Mouse (Mus musculus) spleen, postnatal 36 days (tissue): Measurements from ENCODE around the gene Lzts2.

Experiments
- DNase-seq, 2 experiments: peaks; one replicate each; pipeline ENCODE4 v3.0.0; 2022; ENCODE audit warnings: low spot score in 2 of 2, mixed read lengths in 1 of 2

The Lzts2 gene

DNA sequence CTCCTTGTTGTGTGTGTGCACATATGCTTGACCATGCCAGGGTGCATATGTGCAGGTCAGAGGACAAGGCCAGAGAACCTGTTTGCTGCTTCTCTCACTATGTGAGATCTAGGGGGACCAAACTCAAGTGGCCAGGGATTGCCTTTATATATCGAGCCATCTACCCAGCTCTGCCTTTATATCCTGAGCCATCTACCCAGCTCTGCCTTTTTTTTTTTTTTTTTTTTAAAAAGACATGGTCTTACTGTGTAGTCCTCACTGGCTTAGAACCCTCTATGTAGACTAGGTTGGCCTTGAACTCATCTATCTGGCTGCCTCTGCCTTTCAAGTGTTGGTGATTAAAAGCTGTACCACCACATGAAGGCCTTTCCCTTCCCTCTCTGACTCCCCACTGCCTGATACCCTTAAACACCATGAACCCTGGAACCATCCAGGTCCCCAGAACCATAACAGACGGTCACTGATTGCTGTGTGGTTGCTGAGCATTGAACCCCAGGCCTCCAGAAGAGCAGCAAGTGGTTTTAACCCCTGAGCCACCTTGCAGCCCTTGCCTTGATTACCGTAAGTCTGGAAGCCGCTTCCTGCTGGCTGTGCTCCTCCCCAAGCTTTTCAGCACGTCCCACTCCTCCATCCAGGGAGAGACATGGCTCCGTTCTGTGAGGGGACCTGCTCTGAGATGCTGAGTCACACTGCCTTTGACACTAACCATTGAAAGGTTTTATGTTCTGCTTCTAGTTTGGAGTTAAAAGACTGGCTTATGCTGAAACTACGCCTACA, 10.3 kb upstream of the Lzts2 start:
- no peak for DNase-seq

DNA sequence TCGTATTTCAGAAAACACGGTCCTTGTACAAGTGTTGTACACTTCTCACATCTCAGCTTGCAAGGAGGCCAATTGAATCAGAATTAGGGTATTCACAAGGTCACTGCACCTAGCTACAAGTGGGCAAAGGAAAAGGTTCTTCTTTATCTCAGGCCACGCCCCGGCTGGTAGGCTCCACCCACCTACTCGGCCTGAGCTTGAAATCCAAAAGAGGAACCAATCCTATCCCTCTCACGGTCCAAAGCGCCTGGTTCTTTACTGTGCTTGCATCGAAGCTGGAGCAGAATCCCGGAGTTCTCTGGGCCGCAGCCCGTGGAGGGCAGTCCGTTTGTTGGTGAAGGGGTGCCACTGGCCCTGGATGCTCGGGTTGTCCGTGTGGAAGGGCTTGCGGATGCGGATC, 8.8 kb upstream of the Lzts2 start, which contains the start of gene Twnk:
Gene Twnk (plus strand): TSS at position 220 of the 400 bp plus-strand sequence.
- DNase-seq = peak; percentile 86 to 89

DNA sequence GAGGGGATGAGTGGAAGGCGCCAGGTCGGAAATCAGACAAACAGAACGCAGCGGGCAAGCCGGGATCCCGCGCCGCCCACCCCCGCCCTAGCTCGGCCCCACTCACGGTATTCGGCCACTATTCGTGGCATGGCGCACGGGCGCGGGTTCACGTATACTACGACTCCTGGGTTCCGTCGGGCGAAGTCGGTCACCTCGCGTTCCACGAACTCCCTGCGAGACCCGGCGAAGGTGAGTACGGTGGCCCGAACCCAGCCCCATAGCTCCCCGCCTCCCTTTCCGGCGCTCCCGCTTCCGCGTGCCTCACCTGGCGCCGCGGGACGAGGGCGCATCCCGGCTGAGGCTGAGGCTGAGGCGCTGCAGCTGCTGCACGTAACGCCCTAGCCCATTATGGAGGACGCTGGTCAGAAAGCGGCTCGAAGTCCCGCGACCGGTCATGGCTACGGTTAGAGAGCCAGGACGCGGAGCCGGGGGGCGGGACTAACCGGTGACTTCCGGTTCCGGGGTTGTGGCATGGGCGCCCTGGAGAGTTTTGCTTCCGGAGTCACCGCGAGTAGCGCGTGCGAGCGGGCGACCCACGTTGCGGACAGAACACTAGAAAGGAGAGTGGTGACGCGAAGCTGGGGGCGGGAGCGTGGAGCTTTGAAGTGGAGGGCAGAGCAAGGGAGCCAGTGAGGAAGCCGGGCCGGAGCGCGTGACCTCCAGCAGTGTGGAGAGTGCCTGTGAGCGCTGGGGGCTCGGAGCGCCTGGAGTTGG, 8.1 kb upstream of the Lzts2 start, which contains the start of gene Mrpl43:
Gene Mrpl43 (minus strand): TSS at position 486 of the 756 bp plus-strand sequence.
- peak; percentile 93 to 95 for DNase-seq

DNA sequence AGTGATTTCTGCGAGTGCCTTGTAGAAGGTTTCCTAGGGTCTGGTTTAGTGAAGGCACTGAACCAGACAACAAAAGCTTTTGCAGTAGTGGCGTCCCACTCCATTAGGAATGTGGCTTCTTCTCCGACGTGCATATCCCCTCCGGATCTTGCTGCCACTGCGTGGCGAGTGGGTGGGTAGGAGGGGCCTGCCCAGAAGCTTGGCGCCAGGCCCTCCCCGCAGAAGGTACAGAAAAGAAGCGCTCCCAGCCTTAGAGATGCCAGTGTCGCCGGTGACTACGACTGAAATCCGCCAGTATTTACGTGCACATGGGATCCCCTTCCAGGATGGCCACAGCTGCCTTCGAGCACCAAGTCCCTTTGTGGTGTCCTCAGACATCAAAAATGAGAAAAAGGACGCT, 7.2 kb upstream of the Lzts2 start:
- DNase-seq = no peak

DNA sequence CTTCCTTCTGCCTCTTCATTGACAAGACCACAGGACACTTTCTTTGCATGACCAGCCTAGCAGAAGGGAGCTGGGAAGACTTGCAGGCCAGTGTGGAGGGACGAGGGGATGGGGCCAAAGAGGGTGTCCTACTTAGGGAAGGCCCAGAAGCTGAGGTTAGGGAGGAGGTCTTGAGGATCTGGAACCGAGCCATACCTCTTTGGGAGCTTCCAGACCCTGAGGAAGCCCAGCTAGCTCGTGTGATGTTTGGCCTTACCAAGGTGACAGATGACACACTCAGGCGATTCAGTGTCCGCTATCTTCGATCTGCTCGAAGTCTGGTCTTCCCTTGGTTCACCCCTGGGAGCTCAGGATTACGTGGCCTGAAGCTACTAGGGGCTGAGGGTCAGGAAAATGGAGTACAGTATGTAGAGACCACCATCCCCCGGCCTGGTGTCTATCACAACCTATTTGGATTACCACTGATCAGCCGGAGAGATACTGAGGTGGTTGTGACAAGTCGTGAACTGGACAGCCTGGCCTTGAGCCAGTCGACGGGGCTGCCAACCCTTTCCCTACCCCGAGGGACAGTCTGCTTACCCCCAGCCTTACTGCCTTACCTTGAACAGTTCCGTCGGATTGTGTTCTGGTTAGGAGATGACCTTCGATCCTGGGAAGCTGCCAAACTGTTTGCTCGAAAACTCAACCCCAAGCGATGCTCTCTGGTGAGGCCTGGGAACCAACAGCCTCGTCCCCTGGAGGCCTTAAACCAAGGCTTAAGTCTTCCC, 6.6 kb upstream of the Lzts2 start:
- no peak for DNase-seq

DNA sequence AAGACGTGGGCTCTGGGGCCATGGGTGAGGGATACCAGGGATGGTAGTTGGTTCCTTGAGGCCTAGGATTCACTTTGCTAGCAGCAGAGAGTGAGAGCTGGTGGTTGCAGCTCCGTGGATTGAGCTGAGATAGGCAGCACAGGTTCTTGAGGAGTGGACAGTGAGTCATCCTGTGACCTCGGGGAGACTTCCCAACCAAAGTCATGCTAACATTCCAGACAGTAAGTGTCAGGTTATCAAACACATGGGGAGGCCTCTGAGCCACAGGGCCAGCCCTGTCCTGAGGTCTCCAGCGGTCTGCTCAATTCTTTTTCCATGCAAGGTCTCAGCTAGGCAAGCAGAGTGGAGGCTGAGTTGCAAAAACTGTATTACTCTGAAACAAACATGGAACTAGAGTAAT, 3.6 kb upstream of the Lzts2 start:
- no peak for DNase-seq

DNA sequence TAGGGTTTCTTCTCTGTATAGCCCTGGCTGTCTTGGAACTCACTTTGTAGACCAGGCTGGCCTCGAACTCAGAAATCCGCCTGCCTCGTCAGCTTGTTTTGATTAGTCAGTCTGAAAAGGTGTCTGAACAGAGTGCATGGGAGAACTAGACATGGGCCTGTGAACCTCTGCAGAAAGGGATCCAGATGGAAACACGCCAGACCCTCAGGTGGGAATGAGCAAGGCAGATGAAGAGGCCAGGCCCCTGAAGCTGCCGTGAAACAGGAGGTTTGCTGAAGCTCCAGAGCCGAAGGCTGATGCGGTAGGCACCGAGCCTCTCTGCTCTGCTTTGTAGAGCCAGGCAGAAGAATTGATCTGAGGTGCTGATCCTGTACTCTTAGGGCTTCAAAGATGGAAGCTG, 2.0 kb upstream of the Lzts2 start:
- DNase-seq = no peak

DNA sequence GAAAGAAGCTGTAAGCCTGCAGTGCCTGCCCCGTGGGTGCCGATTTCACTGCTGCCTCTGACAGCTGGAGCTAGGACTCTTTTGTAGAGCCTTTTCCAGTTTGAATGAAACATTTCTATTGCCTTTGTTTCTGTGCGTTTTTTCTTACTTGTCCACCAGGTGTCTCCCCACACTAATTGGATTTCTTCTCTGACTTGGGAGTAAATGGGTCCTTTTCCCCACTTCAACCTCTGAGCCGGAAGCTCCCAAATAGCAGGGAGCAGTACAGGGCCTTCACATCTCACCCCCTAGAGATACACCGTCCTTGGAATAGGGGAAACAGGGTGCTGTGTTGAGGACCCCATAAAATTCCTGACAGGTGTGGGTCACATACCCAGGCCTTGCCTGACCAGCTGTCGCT, 1.6 kb upstream of the Lzts2 start:
- no peak for DNase-seq

DNA sequence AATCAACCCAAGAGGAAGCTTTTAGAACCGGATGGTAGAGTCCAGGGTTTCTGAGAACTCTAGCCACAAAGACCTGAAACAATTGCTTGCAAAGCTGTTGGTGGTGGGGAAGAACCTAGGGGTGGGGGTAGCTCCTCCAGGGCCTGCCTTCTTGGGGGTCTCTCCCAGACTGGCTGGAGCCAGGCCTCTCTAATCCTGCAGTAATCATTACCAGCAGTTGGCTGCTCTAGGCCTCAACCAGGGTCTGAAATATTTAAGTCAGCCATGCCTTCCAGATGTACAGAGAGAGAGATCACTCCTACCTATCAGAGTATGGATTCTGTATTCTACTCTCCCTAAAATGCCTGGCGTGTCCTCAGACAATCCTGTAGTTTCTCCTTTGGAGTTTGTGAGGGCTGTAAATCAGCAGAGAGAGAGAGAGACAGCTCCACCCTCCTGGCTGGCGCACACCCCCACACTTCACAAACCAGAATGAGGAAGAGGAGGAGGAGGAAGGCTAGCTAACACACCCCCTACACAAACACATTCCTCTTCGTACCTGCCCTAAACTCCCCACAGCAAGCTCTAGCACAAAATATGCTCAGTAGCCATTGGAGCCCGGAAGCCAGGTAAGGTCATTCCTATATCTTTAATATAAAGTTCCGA, 511 bp upstream of the Lzts2 start:
- no peak for DNase-seq

DNA sequence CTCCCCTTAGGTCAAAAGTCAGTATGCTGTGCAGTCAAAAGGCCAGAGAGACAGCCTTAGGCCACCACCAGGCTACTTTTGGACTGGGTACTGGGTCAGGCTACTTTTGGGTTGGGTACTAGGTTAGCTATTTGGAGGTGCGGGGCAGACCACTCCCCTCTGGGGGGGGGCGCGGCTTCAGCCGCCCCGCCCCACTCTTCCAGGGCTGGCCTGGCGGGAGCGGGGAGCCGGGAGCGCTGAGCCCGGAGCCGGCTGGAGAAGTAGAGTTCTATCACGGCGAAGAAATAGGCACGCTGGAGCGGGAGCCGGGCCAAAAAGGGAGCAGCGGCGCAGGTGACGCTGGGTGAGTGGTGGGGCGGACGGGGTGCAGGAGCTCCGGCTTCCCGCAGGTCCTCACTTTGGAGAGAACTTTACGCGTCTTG, 778 bp downstream of the Lzts2 start:
- no peak for DNase-seq

DNA sequence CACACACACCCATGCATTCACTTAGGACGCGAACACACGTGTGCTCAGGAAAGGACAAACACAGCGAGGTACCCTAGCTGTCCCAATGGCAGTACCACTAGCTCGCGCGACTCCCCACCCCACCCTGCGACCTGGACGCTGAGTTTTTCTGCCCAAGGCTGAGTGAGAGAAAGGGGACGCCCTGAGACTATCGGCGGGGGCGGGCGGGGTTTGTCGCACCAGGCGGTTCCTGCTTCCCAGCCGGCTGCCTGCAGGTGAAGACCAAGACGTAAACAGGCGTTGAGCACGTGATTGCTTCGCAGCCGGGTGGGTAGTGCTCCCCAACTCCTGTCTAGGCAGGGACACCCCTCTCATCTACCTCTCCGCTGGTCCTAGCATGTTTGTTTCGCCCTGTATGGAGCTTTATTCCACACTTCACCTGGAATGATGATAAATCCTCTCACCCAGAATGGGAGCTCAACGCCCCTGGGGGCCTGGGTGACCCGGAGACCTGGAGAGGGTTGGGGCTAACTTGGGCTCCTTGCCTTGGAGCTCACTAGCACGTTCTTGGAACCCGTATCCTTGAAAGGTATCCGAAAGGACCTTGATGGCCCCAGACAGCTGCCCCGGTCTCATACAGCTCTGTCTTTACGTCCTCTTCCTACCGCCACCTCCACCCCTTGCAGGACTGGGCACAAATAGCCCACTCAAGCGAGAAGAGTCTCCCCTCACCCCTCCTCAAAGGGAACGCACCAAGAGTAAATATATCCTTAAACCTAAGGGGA, 1.5 kb downstream of the Lzts2 start:
- DNase-seq = peak; percentile 65 to 68

DNA sequence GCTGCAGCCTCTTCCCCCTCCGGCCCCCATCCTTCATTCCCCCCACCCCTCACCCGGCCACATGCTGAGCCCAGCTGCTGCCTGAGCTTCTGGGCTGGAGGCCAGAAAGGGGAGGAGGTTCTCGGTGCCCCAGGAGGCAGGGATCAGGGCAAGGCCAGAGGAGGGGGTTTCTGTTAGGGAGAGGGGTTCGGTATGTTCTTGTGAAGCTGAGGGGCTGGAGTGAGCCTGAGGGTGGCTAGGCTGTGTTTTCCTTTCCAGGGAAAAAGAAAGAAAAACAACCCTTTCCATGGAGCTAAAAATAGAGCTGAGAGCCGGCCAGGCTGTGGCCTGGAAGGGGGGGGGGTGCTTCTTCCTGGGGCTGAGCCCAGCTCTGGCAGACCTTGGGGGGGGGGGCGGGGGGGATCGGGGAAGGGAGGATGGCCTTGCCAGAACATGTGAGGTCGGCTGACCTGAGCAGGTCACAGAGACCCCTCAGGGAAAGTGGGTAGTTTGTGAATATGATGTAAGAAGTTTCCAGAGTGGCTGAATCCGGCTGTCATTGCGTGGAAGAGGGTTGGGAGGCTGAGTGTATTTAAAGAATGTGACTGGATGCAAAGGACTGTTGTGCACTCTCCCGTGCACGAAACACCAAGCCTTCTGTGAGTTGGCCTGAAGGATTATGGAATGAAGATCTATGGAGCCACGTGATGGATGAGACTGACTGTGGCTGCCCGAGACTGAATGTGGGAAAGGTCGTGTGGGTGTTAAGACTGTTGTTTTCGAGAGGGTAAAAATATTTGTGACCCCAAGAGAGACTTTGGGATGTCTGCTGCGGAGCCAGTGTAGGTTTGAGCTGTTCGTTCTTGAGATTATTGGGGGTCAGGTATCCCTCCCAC, 2.4 kb downstream of the Lzts2 start:
- DNase-seq = peak in 1 of 2 experiments; percentile 41

DNA sequence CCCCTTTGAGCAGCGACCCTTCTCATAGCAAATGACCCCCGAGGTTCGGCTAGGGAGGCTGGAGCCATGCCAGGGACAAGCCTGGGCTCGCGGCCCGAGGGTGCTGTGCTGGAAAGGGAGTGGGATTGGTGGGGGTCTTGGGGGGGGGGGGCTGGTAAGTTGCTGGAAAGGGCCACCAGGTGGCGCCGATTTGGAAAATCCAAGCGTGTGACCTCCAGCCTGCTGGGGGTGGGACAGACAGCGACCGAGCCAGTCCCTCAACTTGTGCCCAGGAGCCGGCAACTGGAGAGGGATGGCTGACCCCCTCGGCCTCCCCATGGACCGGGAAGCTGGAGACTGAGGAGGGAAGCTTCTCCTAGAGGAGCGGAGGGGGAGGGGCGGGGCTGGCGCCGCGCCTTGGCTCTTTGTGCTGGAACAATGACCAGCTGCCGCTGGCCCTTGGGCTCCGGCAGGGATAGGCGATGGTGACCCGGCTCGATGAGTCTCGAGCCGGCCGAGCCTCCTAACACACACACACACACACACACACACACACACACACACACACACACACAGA, 3.1 kb downstream of the Lzts2 start:
- peak in 1 of 2 experiments; percentile 22 for DNase-seq

DNA sequence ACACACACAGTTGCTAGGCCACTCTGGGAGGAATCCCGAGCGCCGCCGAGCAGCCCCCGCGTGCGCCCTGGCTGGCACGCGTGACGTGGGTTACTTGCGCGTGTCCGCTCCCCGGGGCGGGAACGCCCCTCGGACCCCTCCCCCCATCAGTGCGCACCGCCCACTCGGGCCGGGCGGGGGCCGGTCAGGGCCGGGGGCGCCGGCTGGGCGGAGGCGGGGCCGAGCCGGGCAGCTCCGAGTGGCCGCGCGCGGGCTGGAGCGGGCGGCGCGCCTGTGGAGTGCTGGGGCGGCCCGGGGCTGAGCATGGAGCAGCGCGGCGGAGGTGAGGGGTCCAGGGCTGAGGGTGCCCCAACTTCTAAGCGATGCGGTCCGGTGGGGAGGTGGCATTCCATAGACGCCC, 3.7 kb downstream of the Lzts2 start:
- DNase-seq = peak; percentile 36 to 40

DNA sequence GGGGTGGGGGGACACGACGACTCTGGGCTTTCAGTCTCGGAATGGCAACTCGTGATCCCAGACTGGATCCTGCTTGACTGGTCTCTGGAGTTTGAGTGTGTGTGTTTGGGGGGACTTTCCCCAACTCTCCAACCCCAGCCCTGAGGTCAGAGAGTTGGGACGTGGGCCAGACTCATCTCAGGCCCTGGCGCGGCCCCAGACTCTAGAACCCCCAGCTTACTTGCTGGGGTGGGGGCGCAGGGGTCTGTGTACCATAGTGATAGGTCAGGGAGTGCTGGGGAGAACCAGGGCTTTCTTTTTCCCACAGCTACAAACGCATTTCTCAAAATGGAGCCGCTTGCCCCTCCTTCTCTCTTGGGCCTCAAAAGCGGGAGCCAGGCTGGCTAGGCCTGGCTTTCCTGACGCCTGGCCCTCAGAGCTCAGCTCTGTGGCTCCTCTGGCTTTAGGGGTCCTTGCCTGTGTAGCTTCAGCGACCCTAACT, 4.2 kb downstream of the Lzts2 start:
- DNase-seq = no peak

DNA sequence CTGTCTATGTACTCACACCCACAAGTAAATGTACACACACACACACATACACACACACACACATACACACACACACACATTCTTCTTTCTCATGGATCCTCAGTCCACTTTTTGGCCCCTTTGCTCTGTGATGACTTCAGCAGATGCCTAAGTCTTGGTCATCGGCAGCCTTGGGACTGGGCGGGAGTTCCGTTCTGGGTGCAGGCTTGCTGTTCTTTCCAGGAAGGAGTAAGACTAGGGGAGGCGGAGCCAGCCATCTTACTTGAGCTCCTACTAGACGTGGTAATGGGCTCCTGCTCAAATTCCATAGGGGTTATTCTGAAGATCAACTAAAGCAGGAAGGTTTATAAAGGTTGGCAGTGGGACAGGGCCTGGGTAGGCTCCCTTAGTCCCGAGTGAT, 6.1 kb downstream of the Lzts2 start:
- DNase-seq = no peak

DNA sequence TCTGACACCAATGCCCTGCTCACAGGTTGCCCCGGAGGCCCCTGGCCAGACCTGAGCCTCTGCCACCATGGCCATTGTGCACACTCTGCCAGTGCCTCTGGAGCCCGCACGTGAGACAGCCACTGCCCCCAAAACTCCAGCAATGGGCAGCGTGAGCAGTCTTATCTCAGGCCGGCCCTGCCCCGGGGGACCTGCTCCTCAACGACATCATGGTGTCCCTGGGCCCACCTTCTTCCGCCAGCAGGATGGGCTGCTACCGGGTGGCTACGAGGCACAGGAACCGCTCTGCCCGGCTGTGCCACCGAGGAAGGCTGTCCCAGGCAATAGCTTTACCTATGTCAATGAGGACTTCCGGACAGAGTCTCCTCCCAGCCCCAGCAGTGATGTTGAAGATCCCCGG, 7.1 kb downstream of the Lzts2 start:
- DNase-seq = no peak

DNA sequence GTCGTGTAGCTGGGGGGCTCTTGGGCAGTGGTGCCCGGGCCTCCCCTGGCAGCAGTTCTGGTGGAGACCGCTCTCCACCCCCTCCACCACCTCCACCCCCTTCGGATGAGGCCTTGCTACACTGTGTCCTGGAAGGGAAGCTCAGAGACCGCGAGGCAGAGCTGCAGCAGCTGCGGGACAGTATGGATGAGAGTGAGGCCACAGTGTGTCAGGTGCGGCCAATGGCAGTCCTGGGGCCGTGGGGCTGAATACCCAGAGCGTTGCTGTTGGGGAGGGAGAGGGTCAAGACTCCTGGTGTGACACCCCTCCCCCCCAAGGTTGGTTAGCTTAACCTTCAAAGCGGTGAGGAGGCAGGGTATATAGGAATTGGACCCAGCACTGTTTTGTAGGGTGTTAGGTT, 9.8 kb downstream of the Lzts2 start:
- no peak for DNase-seq

DNA sequence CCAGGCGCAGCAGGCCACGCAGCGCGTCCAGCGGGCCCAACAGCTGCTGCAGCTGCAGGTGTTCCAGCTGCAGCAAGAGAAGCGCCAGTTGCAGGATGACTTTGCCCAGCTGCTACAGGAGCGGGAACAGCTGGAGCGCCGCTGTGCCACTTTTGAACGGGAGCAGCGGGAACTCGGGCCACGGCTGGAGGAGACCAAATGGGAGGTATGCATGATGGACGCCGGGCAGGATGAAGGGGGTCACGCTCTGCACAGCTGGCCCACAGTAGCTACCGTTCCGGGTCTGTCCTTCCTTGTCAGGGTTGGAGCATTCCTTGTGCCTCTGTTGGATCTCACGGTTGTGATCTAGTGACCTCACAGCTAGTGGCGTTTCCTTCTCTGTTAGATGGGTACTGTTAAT, 10.6 kb downstream of the Lzts2 start:
- DNase-seq = no peak
